Mouse (Mus musculus) A20 (cell line): ENCODE data around the gene Gm5796.
"Not testable (repeated sequence)": the region's sequence is repeated elsewhere in the genome, so short reads cannot be mapped to it uniquely, and the experiment has no call there.

ENCODE experiments used
- DNase-seq: peaks from one replicate; pipeline ENCODE4 v3.0.0-alpha.2; 2011; ENCODE audit warnings: low read depth, low spot score

The Gm5796 gene

DNA sequence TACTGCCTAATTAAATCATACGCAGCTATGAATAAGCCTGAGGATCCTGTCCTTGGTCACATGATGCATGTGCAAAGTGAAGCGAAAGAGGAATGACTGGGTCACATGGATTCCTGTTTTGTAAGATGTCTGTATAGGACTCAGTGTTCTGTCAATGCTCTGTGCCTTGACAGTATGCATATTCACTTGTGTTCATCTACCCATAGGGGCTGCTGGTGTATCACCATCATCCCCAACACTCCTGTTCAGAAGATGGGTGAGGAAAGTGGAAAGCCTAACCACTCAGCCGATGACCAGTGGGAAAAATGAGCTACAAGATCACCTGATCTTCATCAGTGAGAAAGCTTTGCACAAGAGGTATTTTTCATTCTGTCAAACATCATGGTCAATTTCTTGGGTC, at the start of gene Gm5796:
Gm5796 (plus strand) TSS at position 301 of the 400 bp plus-strand sequence.
- not testable (repeated sequence) for DNase-seq

DNA sequence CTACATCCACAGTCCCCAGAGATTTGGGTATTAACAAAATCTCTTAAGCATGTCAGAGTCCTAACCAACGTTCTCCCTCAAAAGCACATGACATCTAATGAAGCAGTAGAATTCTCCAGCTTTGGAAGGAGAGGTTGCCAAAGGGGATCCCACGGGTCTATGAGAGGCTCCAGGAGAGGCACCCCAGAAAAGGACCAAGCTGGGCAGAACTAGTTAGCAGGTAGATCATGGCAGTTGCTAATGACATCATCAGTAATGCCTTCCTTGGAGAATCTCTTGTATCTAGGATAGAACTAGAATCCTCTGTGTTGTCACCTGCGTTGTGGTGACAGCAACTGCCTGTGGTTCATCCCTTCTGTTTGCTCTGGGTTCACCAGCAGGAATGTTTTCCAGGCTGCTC, 25.6 kb upstream of the Gm5796 start, which contains the start of gene Gm3099:
Gm3099 (plus strand) TSS at position 301 of the 400 bp plus-strand sequence.
- not testable (repeated sequence) for DNase-seq

DNA sequence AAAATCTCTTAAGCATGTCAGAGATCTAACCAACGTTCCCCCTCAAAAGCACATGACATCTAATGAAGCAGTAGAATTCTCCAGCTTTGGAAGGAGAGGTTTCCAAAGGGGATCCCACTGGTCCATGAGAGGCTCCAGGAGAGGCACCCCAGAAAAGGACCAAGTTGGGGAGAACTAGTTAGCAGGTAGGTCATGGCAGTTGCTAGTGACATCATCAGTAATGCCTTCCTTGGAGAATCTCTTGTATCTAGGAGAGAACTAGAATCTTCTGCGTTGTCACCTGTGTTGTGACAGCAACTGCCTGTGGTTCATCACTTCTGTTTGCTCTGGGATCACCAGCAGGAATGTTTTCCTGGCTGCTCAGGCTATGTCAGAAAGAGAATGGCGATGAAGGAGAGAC, 60.1 kb downstream of the Gm5796 start, which contains the start of gene Gm3115:
Gm3115 (plus strand) TSS at position 301 of the 400 bp plus-strand sequence.
- DNase-seq: not testable (repeated sequence)
